Mouse (Mus musculus): ENCODE measurements at regions not wholly inside any gene's neighbourhood (a gene's known extent, or its start where the extent isn't known, plus 50 kb on each side); places are given as distances from the start of the nearest gene placed in this dataset.
A peak's percentile ranks its signal among the peaks of the same experiment; 100 is the strongest.

- H3K4me2 ChIP-seq (ENCODE audit: low read length): no peak overlapping the region
- no peaks in the 10 kb centered on the region for H3K4me1 ChIP-seq (replicated peaks; ENCODE audit: control insufficient read depth, insufficient read depth, low read length)
- H3K36me3 ChIP-seq (ENCODE audit: control insufficient read depth, insufficient read depth, low read length): no peaks in the 10 kb centered on the region
- no peaks in the 10 kb centered on the region for H3K9me3 ChIP-seq (ENCODE audit: control insufficient read depth, low read length)
- WGBS: 70% methylated on average over 5 of the region's 5 CpGs
- no peak overlapping the region for H3K27ac ChIP-seq (ENCODE audit: low read depth)
- no peak overlapping the region for H3K4me3 ChIP-seq (ENCODE audit: low read depth, low read length)
- ATAC-seq (replicated peaks; ENCODE audit: low FRiP score, low TSS enrichment, low read depth) (no peak), DNase-seq (ENCODE audit: low spot score) (no peak)
- H3K9ac ChIP-seq (ENCODE audit: low read length): no peak overlapping the region
- H3K27me3 ChIP-seq (replicated peaks; ENCODE audit: control insufficient read depth, insufficient read depth, low read length): no peaks in the 10 kb centered on the region
Measured at GRCm38 (mm10) chr4:124542696-124543095, 67.9 kb downstream of the 3100002H09Rik start.

GRCm38 (mm10) chr4:124538471-124538870, 72.1 kb downstream of the 3100002H09Rik start:
- ATAC-seq (replicated peaks; ENCODE audit: low FRiP score, low TSS enrichment, low read depth) (no peak), DNase-seq (ENCODE audit: low spot score) (no peak)
- Histone ChIP-seq H3K27me3 (replicated peaks; ENCODE audit: control insufficient read depth, insufficient read depth, low read length) (no peaks in the 10 kb centered on the region), H3K4me2 (ENCODE audit: low read length) (no peak overlapping the region), H3K4me1 (replicated peaks; ENCODE audit: control insufficient read depth, insufficient read depth, low read length) (no peaks in the 10 kb centered on the region), H3K4me3 (ENCODE audit: low read depth, low read length) (no peak overlapping the region), H3K36me3 (ENCODE audit: control insufficient read depth, insufficient read depth, low read length) (no peaks in the 10 kb centered on the region), H3K9me3 (ENCODE audit: control insufficient read depth, low read length) (no peaks in the 10 kb centered on the region), H3K9ac (ENCODE audit: low read length) (no peak overlapping the region), H3K27ac (ENCODE audit: low read depth) (no peak overlapping the region)
- 85% methylated on average over 5 of the region's 5 CpGs for WGBS

GRCm38 (mm10) chr4:124537681-124538080, 72.9 kb downstream of the 3100002H09Rik start:
- 78% methylated on average over 5 of the region's 5 CpGs for WGBS
- no peaks in the 10 kb centered on the region for H3K4me1 ChIP-seq (replicated peaks; ENCODE audit: control insufficient read depth, insufficient read depth, low read length)

GRCm38 (mm10) chr4:124533614-124534013, 77.0 kb downstream of the 3100002H09Rik start:
- H3K4me3 ChIP-seq (ENCODE audit: low read depth, low read length): no peak overlapping the region
- DNase-seq (ENCODE audit: low spot score): no peak
- no peaks in the 10 kb centered on the region for H3K4me1 ChIP-seq (replicated peaks; ENCODE audit: control insufficient read depth, insufficient read depth, low read length)
- H3K36me3 ChIP-seq (ENCODE audit: control insufficient read depth, insufficient read depth, low read length): no peaks in the 10 kb centered on the region
- H3K9ac ChIP-seq (ENCODE audit: low read length): no peak overlapping the region
- no peak overlapping the region for H3K4me2 ChIP-seq (ENCODE audit: low read length)
- no peak overlapping the region for H3K27ac ChIP-seq (ENCODE audit: low read depth)
- WGBS: 61% methylated on average over 6 of the region's 6 CpGs
- H3K27me3 ChIP-seq (replicated peaks; ENCODE audit: control insufficient read depth, insufficient read depth, low read length): 0 out of 2 replicates have a peak, but pooled peaks cover 3% of the 10 kb centered on the region
- ATAC-seq (replicated peaks; ENCODE audit: low FRiP score, low TSS enrichment, low read depth): no peak
- H3K9me3 ChIP-seq (ENCODE audit: control insufficient read depth, low read length): no peaks in the 10 kb centered on the region

More at GRCm38 (mm10) chr4:124537681-124538080, 72.9 kb downstream of the 3100002H09Rik start:
- H3K27me3 ChIP-seq (replicated peaks; ENCODE audit: control insufficient read depth, insufficient read depth, low read length): no peaks in the 10 kb centered on the region
- no peak overlapping the region for H3K4me3 ChIP-seq (ENCODE audit: low read depth, low read length)
- ATAC-seq (replicated peaks; ENCODE audit: low FRiP score, low TSS enrichment, low read depth) (no peak), DNase-seq (ENCODE audit: low spot score) (no peak)
- H3K36me3 ChIP-seq (ENCODE audit: control insufficient read depth, insufficient read depth, low read length): no peaks in the 10 kb centered on the region
- H3K27ac ChIP-seq (ENCODE audit: low read depth): no peak overlapping the region
- H3K4me2 ChIP-seq (ENCODE audit: low read length): no peak overlapping the region
- H3K9ac ChIP-seq (ENCODE audit: low read length): no peak overlapping the region
- no peaks in the 10 kb centered on the region for H3K9me3 ChIP-seq (ENCODE audit: control insufficient read depth, low read length)

- no peak overlapping the region for H3K9ac ChIP-seq (ENCODE audit: low read length)
- no peaks in the 10 kb centered on the region for H3K9me3 ChIP-seq (ENCODE audit: control insufficient read depth, low read length)
- 77% methylated on average over 9 of the region's 9 CpGs for WGBS
- ATAC-seq (replicated peaks; ENCODE audit: low FRiP score, low TSS enrichment, low read depth) (no peak), DNase-seq (ENCODE audit: low spot score) (no peak)
- peaks cover 14% of the 10 kb centered on the region; the same call in 1 of the 2 replicates for H3K4me1 ChIP-seq (replicated peaks; ENCODE audit: control insufficient read depth, insufficient read depth, low read length)
- no peaks in the 10 kb centered on the region for H3K36me3 ChIP-seq (ENCODE audit: control insufficient read depth, insufficient read depth, low read length)
- H3K27me3 ChIP-seq (replicated peaks; ENCODE audit: control insufficient read depth, insufficient read depth, low read length): 0 out of 2 replicates have a peak, but pooled peaks cover 3% of the 10 kb centered on the region
- H3K4me2 ChIP-seq (ENCODE audit: low read length): no peak overlapping the region
- no peak overlapping the region for H3K27ac ChIP-seq (ENCODE audit: low read depth)
- no peak overlapping the region for H3K4me3 ChIP-seq (ENCODE audit: low read depth, low read length)
Measured at GRCm38 (mm10) chr4:124530596-124530995, 80.0 kb downstream of the 3100002H09Rik start.

- Histone ChIP-seq H3K4me2 (ENCODE audit: low read length) (peak overlapping the region; percentile 5; the same call in 1 of the 2 replicates), H3K9me3 (ENCODE audit: control insufficient read depth, low read length) (no peaks in the 10 kb centered on the region), H3K4me1 (replicated peaks; ENCODE audit: control insufficient read depth, insufficient read depth, low read length) (peaks cover 14% of the 10 kb centered on the region; the same call in 1 of the 2 replicates), H3K27ac (ENCODE audit: low read depth) (no peak overlapping the region), H3K27me3 (replicated peaks; ENCODE audit: control insufficient read depth, insufficient read depth, low read length) (0 out of 2 replicates have a peak, but pooled peaks cover 3% of the 10 kb centered on the region), H3K9ac (ENCODE audit: low read length) (no peak overlapping the region), H3K4me3 (ENCODE audit: low read depth, low read length) (no peak overlapping the region), H3K36me3 (ENCODE audit: control insufficient read depth, insufficient read depth, low read length) (no peaks in the 10 kb centered on the region)
- DNase-seq (ENCODE audit: low spot score): no peak
- ATAC-seq (replicated peaks; ENCODE audit: low FRiP score, low TSS enrichment, low read depth): no peak
- 36% methylated on average over 10 of the region's 10 CpGs for WGBS
Measured at GRCm38 (mm10) chr4:124526822-124527221, 83.8 kb downstream of the 3100002H09Rik start.

- Histone ChIP-seq H3K9me3 (ENCODE audit: control insufficient read depth, low read length) (no peaks in the 10 kb centered on the region), H3K27me3 (replicated peaks; ENCODE audit: control insufficient read depth, insufficient read depth, low read length) (0 out of 2 replicates have a peak, but pooled peaks cover 3% of the 10 kb centered on the region), H3K4me2 (ENCODE audit: low read length) (peak overlapping the region; percentile 5; the same call in 1 of the 2 replicates), H3K36me3 (ENCODE audit: control insufficient read depth, insufficient read depth, low read length) (no peaks in the 10 kb centered on the region), H3K4me1 (replicated peaks; ENCODE audit: control insufficient read depth, insufficient read depth, low read length) (peaks cover 14% of the 10 kb centered on the region; the same call in 1 of the 2 replicates), H3K9ac (ENCODE audit: low read length) (no peak overlapping the region), H3K4me3 (ENCODE audit: low read depth, low read length) (no peak overlapping the region), H3K27ac (ENCODE audit: low read depth) (no peak overlapping the region)
- 26% methylated on average over 9 of the region's 9 CpGs for WGBS
- ATAC-seq (replicated peaks; ENCODE audit: low FRiP score, low TSS enrichment, low read depth): no peak
- no peak for DNase-seq (ENCODE audit: low spot score)
Measured at GRCm38 (mm10) chr4:124526362-124526761, 84.2 kb downstream of the 3100002H09Rik start.

GRCm38 (mm10) chr4:124520309-124520708, 90.3 kb downstream of the 3100002H09Rik start:
- WGBS: 28% methylated on average over 9 of the region's 9 CpGs
- H3K27ac ChIP-seq (ENCODE audit: low read depth): no peak overlapping the region

GRCm38 (mm10) chr4:124511761-124512160, 98.8 kb downstream of the 3100002H09Rik start:
- DNase-seq (ENCODE audit: low spot score) (no peak), ATAC-seq (replicated peaks; ENCODE audit: low FRiP score, low TSS enrichment, low read depth) (no peak)
- Histone ChIP-seq H3K9ac (ENCODE audit: low read length) (no peak overlapping the region), H3K36me3 (ENCODE audit: control insufficient read depth, insufficient read depth, low read length) (no peaks in the 10 kb centered on the region), H3K27ac (ENCODE audit: low read depth) (no peak overlapping the region), H3K4me1 (replicated peaks; ENCODE audit: control insufficient read depth, insufficient read depth, low read length) (no peaks in the 10 kb centered on the region), H3K9me3 (ENCODE audit: control insufficient read depth, low read length) (no peaks in the 10 kb centered on the region), H3K4me2 (ENCODE audit: low read length) (no peak overlapping the region), H3K4me3 (ENCODE audit: low read depth, low read length) (no peak overlapping the region), H3K27me3 (replicated peaks; ENCODE audit: control insufficient read depth, insufficient read depth, low read length) (0 out of 2 replicates have a peak, but pooled peaks cover 15% of the 10 kb centered on the region)
- 76% methylated on average over 16 of the region's 16 CpGs for WGBS

More at GRCm38 (mm10) chr4:124520309-124520708, 90.3 kb downstream of the 3100002H09Rik start:
- DNase-seq (ENCODE audit: low spot score) (no peak), ATAC-seq (replicated peaks; ENCODE audit: low FRiP score, low TSS enrichment, low read depth) (no peak)
- Histone ChIP-seq H3K4me2 (ENCODE audit: low read length) (peak overlapping the region; percentile 8; the same call in 1 of the 2 replicates), H3K9me3 (ENCODE audit: control insufficient read depth, low read length) (no peaks in the 10 kb centered on the region), H3K36me3 (ENCODE audit: control insufficient read depth, insufficient read depth, low read length) (no peaks in the 10 kb centered on the region), H3K4me1 (replicated peaks; ENCODE audit: control insufficient read depth, insufficient read depth, low read length) (peaks cover 3% of the 10 kb centered on the region; the same call in 1 of the 2 replicates), H3K9ac (ENCODE audit: low read length) (no peak overlapping the region), H3K4me3 (ENCODE audit: low read depth, low read length) (no peak overlapping the region), H3K27me3 (replicated peaks; ENCODE audit: control insufficient read depth, insufficient read depth, low read length) (no peaks in the 10 kb centered on the region)

All from intestine, embryonic 14.5 days (tissue).